Mouse (Mus musculus) spleen, adult 2 months (tissue): ENCODE data around the gene Nmt1. TPM values are rescaled to one million over a fixed set of nuclear protein-coding genes. Genes with fewer than 3 reads are reported as not detected.

Experiments
- DNase-seq, 2 experiments: peaks; one replicate each; pipeline versions ENCODE4 v3.0.0 to v3.0.0-alpha.2; 2012 to 2021; ENCODE audit warnings: low spot score in 2 of 2, low read depth in 1 of 2
- H3K27ac ChIP-seq: fragments of 200-500 bp; 2 replicates; pipeline ENCODE4 v1.5.1; 2012; ENCODE audit warnings: low read length, inconsistent platforms; ENCODE audit not compliant: insufficient read depth
- H3K27me3 ChIP-seq: fragments of 200-500 bp; 2 replicates; pipeline ENCODE4 v1.6.1; 2012; ENCODE audit warnings: mild to moderate bottlenecking, moderate library complexity, low read length, inconsistent platforms; ENCODE audit not compliant: control insufficient read depth, insufficient read depth
- H3K36me3 ChIP-seq: fragments of 200-500 bp; 2 replicates; pipeline ENCODE4 v1.6.1; 2012; ENCODE audit warnings: mild to moderate bottlenecking, low read length, inconsistent platforms; ENCODE audit not compliant: control insufficient read depth, insufficient read depth
- H3K4me1 ChIP-seq: fragments of 200-500 bp; 2 replicates; pipeline ENCODE4 v1.6.1; 2011; ENCODE audit warnings: inconsistent platforms; ENCODE audit not compliant: control insufficient read depth, insufficient read depth, insufficient read length
- H3K4me3 ChIP-seq: fragments of 200-500 bp; 2 replicates; pipeline ENCODE4 v1.5.1; 2011; ENCODE audit warnings: mild to moderate bottlenecking, inconsistent platforms; ENCODE audit not compliant: insufficient read depth, insufficient read length; ENCODE audit errors: extremely low read depth
- CTCF ChIP-seq: fragments of 200-500 bp; IDR thresholded peaks from 2 replicates; pipeline ENCODE4 v1.5.1; 2011; ENCODE audit warnings: mild to moderate bottlenecking, inconsistent platforms; ENCODE audit not compliant: insufficient read depth, insufficient read length, insufficient replicate concordance; ENCODE audit errors: extremely low read depth
- POLR2A ChIP-seq: fragments of 200-500 bp; IDR thresholded peaks from 2 replicates; pipeline ENCODE4 v1.6.1; 2011; ENCODE audit warnings: low read depth, low read length, inconsistent platforms
- WGBS: fragments of 180-500 bp; shearing (Covaris S2); methylation state at CpG from one replicate; pipeline ENCODE4 v1.1.7; 2018; 5-methylcytosine and 5-hydroxymethylcytosine counted together
- polyA plus RNA-seq: library from polyadenylated mRNA; depleted of rRNA; stranded (reverse); fragments of >200 nt; gene quantifications from 2 replicates; pipeline ENCODE4 v1.2.3, GENCODE M21; 2012; rRNA removed

Nmt1 gene
- polyA plus RNA-seq, result 23.4 and 23.9 TPM in 2 replicates

DNA sequence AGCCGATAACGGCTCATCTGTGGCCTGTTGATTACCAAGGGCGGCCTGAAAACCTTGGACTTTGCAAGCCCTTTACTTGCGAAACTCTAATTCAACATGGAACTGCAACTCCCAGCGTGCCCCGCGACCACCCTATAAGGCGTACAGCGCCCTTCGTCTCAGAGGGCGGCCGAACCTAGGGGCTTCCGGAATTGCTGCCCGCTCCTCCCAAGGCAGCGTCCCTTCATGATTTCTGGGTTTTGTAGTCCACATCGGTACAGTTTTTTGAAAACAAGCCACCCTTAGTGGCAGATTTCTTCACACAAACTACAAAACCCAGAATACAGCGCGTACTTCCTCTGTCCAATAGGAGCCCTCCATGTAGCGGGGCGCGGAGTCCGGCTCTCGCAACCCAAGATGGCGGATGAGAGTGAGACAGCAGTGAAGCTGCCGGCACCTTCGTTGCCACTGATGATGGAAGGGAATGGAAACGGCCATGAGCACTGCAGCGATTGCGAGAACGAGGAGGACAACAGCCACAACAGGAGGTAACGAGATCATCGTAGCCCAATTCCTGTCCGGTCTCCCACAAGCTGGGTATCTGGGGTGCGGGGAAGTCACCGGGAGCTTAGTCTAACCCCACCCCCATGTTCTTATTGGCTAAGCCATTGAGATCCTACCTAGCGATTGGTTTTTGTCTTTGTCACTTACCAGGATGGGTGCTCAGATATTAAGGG, at the start of gene Nmt1, which contains the start of gene Dcakd:
Gene Nmt1 (plus strand): TSS at position 15 of the 716 bp plus-strand sequence.
Gene Dcakd (minus strand): TSS at position 158 of the 716 bp plus-strand sequence.
- TF ChIP-seq CTCF (no peak), POLR2A (peak; percentile 83)
- H3K36me3 ChIP-seq, result peaks cover 1% of the 10 kb centered on the region; the same call in 1 of the 2 replicates
- WGBS, result under 1% methylated on average over 36 of the region's 36 CpGs
- peak within 1 kb of the TSS; percentile 75 for H3K4me3 ChIP-seq
- no peaks in the 10 kb centered on the region for H3K4me1 ChIP-seq
- H3K27ac ChIP-seq, result peak within 1 kb of the TSS; percentile 81
- peak; percentile 93 to 98 for DNase-seq
- no peaks in the 10 kb centered on the region for H3K27me3 ChIP-seq

DNA sequence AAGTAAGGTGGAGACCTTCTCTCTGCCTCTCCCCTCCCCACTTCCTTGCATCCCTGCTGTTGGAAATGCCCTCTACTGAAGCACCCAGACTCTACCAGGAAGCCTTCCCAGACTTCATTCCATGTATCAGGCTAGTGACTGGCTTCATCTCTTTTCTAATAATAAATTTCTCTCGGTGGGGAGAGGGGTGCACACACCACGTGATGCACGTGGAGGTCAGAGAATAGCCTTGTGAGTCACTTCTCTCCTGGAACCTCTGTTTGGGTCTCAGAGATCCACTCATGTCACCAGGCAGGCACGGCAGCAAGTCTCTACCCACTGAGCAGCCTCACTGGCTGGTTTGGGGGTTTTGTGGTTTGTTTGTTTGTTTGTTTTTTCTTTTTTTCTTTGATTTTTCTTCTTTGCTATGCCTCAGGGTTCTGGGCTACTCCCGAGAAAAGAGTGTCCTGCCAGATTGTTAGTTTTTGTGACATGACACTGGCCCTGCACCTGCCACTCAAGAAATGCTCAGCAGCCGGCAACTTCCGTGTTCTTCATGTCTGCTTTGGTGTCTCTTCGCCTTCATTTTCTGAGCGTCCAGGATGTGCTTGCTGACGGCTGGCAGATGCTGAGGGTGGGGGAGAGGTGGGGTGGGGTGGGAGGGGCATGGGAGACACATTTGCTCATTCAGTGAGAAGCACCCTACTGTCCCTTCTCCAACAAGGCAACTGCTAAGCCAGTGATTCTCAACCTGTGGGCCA, 46.7 kb upstream of the Nmt1 start:
- WGBS, result 42% methylated on average over 10 of the region's 10 CpGs
- Histone ChIP-seq H3K4me1 (no peaks in the 10 kb centered on the region), H3K27me3 (no peaks in the 10 kb centered on the region), H3K27ac (no peak overlapping the region), H3K36me3 (no peaks in the 10 kb centered on the region), H3K4me3 (no peak overlapping the region)
- no peak for TF ChIP-seq CTCF
- TF ChIP-seq POLR2A, result no peak
- no peak for DNase-seq

DNA sequence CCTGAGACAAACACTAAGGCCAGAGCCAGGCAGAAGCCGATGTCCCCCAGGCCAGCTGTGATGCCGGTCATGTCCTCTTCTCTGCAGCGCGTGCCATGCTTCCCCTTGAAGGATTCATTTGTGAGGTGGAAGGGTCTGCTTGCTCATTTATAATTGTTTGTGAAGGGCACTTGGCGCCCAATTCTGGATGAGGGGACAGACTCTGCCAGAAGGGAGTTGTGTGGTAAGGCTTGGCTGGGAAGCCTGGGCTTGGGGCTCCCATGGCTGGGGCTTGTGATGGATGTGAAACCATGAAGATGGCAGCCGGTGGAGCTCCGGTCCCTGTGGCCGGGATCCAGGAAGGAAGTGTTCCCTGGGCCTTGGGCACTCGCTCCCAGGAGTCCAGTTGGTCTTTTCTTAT, 43.9 kb upstream of the Nmt1 start:
- H3K27me3 ChIP-seq, result no peaks in the 10 kb centered on the region
- no peaks in the 10 kb centered on the region for H3K36me3 ChIP-seq
- no peak overlapping the region for H3K4me3 ChIP-seq
- TF ChIP-seq POLR2A, result no peak
- TF ChIP-seq CTCF, result no peak
- no peaks in the 10 kb centered on the region for H3K4me1 ChIP-seq
- 89% methylated on average over 9 of the region's 9 CpGs for WGBS
- no peak for DNase-seq
- no peak overlapping the region for H3K27ac ChIP-seq

DNA sequence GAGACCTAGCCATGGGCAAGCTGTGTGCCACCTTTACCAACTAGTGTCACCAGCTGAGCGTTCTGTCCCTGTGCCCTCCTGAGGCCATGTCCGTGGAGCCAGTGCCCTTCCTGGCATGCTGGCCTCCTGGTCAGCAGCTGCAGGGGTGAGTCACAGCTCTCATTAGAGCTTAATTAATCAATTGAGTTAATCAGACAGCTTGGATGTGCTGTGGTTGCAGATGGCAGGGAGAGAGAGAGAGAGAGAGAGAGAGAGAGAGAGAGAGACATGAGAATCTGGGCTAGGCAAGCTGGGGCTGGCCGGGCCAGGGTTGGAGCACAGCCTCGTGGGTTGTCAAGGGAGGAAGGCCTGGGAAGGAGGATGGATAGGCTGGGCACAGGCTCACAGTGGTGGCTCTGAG, 43.4 kb upstream of the Nmt1 start:
- Histone ChIP-seq H3K4me3 (no peak overlapping the region), H3K36me3 (no peaks in the 10 kb centered on the region), H3K27me3 (peaks cover 3% of the 10 kb centered on the region; the same call in 1 of the 2 replicates), H3K27ac (no peak overlapping the region), H3K4me1 (no peaks in the 10 kb centered on the region)
- WGBS, result 78% methylated on average over 4 of the region's 4 CpGs
- no peak for TF ChIP-seq POLR2A
- no peak for TF ChIP-seq CTCF
- DNase-seq, result no peak

DNA sequence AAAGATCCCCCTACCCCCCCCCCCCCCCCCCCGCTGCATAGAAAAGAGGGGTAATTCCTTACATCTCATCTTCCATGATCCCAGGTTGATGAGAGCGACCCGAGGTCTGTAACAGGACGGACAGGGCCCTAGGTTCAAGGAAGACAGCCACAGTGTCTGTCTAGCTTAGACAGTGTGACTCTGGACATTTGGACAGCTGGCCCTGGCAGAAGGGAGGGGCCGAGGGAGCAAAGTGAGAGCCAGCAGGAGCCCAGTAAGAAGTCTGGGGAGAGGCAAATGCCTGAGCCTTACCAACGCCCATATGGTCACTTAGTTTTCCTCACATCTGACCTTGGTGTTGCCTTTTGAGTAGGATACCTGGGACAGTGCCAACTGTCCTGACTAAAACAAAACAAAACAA, 42.8 kb upstream of the Nmt1 start:
- Histone ChIP-seq H3K4me1 (0 out of 2 replicates have a peak, but pooled peaks cover 3% of the 10 kb centered on the region), H3K36me3 (no peaks in the 10 kb centered on the region), H3K27ac (no peak overlapping the region), H3K27me3 (peaks cover 8% of the 10 kb centered on the region; the same call in 1 of the 2 replicates), H3K4me3 (no peak overlapping the region)
- no peak for TF ChIP-seq CTCF
- no peak for TF ChIP-seq POLR2A
- DNase-seq, result no peak
- WGBS, result 78% methylated on average over 6 of the region's 6 CpGs

DNA sequence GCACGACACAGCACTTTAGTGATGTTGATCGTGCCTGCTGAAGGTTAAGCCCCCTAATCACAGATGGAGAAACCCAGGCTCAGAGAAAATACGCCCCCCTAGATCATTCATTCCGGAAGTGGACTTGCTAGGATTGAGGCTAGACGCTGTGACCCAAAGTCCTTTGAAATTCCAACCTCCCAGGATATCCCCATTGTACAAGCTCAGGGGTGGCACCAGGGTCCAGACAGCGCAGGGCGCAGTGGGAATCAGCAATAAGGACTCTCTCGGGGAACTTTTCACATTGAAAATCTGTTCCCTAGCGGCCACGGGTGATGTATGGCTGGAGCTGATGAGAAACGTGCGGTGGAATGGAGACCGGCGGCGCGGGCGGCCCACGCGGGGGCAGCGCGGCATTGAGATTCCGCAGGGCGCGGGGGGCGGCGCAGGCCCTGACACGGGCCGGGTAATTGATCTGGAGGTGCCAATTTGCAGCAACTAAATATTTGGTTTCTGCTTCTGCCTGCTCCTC, 38.3 kb upstream of the Nmt1 start:
- TF ChIP-seq CTCF, result no peak
- no peak for TF ChIP-seq POLR2A
- Histone ChIP-seq H3K4me1 (0 out of 2 replicates have a peak, but pooled peaks cover 4% of the 10 kb centered on the region), H3K27ac (no peak overlapping the region), H3K36me3 (peaks cover 5% of the 10 kb centered on the region), H3K4me3 (no peak overlapping the region; the same call in 1 of the 2 replicates), H3K27me3 (peaks cover 14% of the 10 kb centered on the region)
- 11% methylated on average over 28 of the region's 28 CpGs for WGBS
- DNase-seq, result no peak
